Mouse (Mus musculus): ENCODE results near the gene 6330403K07Rik.

The 6330403K07Rik gene

DNA sequence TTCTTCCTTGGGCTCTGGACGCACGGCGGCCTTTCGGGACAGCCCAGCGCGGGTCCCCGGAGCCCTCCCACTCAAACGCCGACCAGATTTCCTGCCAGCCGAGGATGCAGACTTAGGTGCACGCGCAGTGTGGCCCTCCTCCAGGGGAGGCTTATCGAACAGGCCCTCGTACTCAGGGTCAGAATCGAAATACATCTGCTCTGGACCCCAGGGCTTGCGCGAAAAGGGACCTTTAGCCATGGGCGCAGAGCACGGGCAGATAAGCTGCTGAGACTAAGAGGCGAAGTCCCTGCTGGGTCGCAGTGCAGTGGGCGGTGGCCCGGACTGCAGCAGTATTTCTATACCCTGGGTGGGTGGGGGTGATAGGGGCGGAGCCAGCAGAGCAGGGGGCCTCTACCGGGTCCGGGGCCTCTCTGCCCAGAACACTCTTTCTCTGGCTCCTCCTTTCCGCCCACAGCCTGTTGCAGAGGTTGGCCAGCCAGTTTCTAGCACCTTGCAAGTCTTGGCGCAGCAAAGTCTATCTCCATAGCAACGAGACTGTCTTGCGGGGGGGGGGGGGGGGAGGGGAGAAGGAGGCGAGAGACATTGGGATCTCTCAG is at the start of gene 6330403K07Rik:
Gene 6330403K07Rik (minus strand): TSS at position 351 of the 599 bp plus-strand sequence.
- DNase-seq = peak in 1 of 2 experiments; percentile 4

DNA sequence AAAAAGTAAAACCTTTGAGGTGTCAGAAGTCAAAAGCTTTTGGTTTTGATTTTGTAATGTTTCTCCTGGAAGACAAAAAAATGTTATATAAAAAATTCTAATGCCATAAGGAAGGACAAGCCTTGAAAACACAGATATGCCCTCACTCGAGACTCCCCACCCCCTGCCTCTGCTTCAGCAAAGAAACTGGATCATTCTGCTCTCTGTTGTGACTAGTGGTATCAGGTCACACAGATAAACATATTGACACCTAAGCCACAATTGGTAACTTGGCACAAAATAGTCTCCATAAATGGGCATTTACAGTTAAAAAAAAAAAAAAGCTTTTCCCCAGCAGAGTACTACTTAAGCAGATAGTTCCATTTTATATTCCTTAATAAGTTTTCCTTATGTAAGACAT is 43.0 kb upstream of the 6330403K07Rik start:
- no peak for DNase-seq

DNA sequence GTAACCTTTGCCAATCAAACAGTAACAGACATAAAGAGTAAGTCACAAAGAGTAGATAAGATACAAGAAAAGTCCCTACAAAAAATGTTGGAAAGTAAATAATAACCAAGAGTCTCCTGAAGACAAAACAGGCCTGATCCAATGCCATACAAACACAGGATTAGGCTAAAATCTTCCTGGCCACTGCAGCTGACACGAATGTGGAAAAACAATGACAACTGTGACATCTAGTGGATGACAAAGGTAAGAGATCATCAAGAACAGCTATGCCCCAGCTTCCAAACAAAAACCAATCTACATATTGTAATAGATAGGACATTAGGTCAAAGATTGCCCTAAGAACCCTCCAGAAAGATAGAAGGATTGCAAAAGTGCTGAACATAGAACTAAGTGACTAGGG is 19.2 kb upstream of the 6330403K07Rik start:
- DNase-seq = peak; percentile 4 to 5

DNA sequence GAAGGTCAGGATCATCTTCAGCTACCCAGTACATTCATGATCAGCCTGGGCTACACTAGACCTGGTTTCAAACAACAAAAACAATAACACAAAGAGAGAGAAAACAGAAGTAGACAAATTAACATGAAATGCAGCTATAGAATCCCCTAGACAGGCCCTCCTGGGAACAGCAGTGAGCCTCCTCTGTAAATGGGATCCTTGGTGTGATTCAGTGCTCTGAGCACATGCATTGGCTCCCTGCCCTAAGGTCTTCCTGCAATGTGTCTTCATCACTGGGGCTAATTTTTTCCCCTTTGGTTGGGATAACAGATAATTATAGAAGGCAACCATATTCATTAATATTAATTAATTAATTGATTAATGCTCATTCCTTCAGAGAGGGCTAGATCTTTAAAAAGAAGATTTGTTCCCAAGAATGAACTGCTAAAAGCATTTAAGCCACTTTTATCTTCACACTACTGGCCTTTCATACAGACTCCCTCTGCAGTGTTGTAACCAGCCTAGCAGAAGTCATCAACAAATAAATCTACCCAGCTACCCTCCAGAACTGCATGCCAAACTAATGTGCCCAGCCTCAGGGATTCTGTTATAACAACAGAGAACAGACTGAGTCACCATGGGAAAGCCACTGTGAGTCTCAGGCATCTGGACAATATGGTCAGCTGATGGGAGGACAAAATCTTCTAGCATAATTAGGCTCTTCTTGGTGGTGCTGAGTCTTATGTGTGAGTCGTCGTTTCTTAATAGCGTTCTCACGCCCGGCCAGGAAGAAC is 6.4 kb upstream of the 6330403K07Rik start:
- no peak for DNase-seq

DNA sequence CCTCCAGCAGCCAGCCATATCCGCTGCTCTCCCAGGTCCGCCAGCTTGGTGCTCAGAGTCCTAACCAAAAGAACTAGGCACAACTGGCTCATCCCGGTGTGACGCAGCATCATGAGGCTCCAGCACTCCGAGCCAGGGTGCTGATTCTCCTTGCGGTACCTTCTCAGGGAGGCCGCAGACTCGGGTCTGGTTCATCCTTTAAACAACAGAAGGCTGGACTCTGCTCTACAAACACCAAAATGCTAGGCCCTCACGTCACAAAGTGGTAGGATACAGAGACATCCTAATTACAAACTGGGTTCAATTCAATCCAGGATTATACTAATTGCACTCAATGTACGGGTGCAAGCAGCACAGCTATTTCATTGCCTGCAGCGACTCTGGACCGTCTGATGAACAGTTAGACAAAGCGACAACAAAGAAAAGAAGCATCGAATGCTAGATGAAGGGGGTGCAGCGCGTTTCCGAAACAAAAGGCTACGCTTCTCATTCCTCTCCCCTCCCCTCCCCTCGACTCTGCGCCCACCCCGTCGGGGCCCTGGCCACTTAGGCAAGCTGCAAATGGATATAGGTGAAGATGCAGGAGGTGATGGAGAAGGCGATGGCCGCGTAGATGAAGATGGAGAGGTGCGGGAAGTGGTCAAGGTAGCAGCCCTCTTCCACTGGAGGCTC is 686 bp downstream of the 6330403K07Rik start:
- DNase-seq = no peak

DNA sequence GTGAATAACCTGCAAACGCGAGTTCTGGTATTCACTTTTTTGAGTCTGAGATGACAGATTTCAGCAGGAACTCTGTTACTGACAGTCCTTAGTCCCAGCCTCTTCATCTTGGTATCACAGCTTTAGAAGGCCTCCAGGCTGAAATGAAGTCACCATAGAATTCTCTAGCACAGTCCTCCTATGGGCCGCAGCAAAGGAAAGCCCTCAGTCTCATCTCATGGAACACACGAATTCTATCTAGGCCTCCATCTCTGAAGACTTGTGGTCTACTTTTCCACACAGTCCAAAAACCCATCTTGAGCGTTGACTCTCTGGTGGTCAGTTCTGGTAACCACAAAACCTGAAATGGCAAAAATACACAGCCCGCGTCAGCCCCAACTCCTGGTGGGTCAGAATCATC is 1.2 kb downstream of the 6330403K07Rik start:
- no peak for DNase-seq

DNA sequence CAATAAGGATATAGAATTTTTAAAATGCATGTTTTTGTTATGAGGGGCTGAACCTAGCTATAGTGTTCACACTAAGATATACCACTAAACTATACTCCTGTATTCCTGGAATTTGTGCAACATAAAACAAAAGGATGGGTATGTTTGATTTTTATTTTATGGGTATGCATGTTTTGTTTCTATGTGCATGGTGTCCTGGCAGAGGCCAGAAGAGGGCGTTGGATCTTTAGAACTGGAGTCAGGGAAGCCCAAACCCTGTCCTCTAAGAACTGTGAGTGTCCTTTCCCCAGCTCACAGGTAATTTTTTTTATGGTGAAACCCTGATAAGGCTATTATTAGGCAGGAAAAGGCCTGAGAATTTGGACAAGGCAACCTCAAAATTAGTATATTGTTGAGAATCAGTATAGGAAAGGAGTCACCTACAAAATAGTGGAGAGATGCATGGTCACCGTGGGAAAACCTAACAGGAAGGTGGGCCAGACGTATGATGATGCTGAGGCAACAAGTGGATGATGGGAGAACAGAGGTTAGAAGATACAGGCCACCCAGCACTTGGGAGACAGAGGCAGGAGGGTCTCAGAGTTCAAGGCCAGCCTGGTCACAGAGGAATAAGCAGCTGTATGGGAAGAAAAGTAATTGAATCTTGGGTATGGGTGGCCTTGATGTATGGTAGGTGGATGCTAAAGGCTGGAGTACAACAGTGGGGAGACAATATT is 3.8 kb downstream of the 6330403K07Rik start:
- no peak for DNase-seq

DNA sequence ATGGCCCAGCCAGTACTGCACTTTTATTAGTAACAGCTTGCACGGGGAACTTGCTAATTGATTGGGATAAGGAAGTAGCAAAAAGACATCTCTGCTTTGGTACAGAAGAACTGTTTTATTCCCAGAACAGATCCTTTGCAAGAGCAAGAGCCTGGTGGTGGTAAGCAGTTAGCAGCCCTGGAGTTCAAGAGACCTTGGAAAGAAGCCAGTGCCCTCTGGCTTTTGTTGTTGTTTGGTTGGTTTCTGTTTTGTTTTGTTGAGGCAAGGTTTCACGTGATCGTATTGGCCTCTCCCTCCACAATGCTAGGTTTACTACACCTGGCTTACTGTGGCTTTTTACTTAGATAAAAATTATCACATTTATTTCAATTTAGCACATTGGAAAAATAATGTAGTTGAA is 5.0 kb downstream of the 6330403K07Rik start:
- no peak for DNase-seq

DNA sequence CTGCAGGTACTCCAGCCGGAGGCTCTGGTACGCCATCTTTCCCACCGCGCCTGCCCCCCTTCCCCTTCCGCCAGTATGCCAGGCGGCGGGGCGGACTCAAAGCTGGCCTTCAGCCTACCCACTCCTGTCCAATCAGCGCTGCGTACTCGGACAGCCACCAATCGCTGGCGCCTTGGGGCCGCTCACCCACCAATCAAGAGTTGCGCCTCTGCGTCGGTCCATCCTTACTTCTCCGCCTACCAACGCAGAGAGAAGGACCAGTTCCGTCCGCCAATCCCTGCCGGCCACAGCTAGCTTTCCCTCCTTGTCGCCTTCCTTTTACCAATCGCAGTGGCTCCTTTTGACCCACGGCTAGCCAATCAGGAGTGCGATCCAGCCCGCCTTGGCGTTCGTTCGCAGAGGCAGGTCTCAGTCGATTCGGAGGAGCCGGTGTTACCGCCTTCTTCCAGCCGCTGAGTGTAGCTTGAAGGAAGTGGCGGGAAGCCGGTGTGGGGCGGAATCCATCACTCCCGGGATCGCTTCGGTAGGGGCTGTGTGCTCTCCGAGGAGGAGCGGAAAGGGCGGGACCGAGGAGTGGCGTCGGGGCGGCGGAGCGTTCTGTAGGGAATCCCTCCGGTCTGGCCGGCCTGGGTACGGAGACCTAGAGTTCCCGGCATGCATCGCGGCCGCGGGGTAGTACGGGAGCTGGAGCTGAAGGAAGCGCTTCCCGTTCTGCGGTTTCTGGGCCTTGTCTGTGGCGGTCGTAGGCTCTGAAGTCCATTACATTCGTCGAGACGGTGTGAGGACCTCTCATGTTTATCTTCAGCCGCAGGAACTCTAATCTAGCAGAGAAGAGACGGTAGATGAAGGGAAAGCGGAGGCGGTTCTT is 13.9 kb downstream of the 6330403K07Rik start, which contains the start of the genes Mis12 and Derl2:
Gene Mis12 (plus strand): TSS at position 411 of the 868 bp plus-strand sequence.
Gene Derl2 (minus strand): TSS at position 641 of the 868 bp plus-strand sequence.
- peak; percentile 98 to 99 for DNase-seq

DNA sequence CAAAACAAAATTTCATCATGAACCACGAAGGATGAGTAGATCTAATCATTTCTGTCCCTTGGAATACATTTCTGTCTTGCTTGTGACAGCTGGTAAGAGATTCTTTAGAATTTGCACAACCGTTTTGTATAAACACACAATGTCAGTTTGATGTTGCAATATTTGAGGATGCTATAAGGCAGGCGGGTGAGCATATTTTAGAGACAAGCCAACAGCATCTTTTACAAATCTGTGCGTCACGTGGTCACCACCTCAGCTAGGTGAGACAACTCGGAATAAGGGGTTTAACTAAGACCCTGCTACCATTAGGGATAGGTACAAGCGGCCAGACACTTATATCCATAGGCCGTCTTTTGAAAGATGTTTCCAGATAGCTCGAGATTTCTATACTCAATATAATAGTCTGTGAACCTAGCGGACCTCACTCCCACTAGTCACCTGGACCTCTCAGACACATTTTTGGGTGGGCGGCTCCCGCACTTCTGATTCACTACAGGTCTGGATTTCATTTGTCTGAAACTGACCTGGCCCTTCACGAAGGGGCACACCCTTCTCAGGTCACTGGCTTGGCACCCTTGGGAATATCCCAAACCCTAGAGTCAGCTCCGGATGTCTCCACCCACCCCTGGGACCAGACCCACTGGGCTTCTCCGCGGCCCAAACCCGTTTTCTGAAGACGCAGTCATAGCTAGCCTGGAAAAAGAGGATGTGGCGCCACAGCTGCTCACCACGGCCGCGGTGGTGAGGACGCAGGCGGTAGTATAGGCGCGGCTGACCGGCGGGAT is 14.7 kb downstream of the 6330403K07Rik start:
- no peak for DNase-seq

DNA sequence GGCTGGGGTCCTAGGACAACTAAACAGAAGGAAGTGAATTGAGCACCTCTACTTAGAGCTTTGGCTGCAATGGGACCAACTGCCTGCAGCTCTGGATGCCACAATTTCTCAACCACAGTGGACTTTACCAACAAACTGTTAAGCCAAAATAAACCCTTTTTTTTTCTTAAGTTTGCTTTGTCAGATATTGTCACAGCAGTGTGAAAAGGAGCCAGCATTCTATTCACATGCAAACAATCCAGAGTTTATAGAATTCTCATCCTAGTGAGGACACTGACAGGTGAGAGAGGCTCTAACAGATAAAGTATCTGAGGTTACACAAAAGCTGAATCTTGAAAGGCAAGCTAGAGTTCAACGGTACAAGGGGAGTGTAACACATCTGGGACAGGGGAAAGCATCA is 16.3 kb downstream of the 6330403K07Rik start:
- no peak for DNase-seq

DNA sequence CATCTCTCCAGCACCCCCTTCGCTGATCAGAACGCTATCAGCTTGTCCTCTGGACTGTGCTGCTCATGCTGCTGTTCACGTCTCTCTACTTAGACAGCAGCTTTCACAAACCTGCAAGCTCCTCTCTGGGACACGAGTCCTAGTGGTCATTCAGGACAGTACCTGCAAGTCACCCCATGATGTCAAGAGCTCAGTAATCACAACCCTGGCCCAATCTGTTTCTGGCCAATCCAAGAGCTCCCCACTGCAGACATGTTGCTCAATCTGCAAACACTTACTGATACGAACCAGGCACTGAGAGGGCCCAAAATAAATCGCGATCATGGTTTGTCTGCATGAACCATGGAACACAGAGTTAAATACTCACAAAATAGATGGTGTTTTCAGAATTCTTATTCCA is 20.6 kb downstream of the 6330403K07Rik start:
- no peak for DNase-seq

DNA sequence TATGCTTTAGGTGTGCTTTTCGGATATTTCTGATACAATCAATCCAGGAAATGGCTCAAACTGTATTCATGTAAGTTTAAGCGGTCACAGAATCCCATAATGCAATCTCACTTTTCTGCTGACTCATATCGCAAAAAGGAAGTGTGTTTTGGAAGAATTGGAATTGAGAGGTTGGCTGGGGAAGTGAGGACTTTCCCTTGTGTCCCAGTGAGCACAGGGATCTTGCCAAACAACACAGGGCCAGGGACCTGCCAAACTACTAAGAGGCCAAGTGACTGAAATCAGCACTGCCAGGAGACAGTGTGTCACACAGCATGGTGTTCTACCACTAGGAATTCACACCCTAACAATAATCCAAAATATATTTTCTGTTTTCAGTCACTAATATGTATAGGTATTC is 25.0 kb downstream of the 6330403K07Rik start:
- DNase-seq = peak in 1 of 2 experiments; percentile 7

DNA sequence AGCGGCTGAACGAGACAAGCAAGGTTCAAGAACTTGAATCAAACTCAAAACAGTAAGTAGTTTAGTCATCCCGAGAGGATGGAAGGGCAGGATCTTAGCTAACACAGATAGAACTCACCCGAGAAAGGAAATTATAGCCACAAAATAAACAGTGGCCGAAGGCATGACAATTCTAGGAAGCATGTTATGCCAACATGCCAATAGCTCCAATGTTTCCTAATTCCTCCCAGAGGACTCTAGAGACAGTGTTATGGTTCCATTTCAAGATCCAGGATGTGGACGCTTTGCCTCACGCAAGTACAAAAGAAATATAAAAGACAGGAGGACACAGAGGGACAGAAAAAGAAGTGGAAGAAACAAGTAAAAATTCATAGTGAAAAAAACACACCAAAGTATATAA is 25.5 kb downstream of the 6330403K07Rik start:
- no peak for DNase-seq

DNA sequence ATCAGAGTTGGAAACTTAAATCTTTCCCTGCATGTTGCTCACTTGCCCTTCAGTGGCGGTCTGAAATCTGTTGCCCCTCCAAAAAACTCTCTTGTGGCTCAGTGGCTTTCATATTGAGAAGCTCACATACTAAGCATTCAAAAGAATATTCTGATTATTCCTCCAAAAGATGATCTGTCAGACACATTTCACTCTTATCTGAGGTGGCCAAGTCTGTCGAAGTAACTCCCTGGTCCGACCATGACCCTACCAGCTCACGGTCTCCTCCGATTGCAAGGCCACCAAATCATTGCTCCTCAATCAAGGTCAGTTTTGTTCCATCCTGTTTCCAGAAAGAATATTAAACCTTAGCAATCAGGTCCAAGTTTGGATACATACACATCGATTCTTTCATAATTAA is 26.3 kb downstream of the 6330403K07Rik start:
- no peak for DNase-seq

DNA sequence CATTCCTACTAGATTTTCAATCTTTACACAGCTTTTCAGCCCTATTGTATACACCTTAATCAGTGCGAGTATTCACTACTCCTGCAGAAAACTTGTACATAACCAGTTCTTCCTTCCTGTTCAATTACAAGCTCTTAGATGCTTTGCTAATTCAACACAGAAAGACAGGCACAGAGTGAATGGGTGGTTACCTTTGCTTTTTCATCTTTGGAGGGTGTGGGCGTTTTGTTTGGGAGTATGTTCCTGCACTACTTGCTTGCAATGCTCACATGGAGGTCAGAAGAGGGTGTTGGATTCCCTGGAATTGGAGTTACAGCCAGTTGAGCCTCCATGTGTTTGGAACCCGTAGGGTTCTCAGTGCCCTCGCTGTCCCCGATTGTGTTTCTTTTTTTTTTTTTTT is 28.3 kb downstream of the 6330403K07Rik start:
- DNase-seq = no peak

DNA sequence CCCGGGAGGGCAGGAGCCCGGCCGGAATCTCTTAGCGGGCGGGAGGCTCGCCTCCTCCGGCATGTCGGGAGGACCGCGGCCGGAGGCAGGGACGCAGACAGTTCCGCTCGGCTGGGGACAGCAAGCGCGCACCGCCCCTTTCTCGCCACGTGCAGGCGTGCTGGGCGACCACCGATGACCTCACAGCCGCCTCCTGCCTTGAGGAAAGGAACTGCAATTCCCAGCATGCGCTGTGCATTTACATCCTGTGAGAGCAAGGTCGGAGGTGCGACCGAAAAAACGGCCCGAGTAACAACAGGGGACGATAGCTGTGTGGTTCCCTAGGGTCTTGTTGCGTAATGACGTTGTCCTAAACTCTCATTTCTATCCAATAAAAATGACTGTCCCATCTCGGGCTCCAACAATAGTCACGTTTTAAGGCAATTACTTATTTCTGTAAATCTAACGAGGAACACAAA is 29.0 kb downstream of the 6330403K07Rik start, which contains the start of gene Dhx33:
Gene Dhx33 (minus strand): TSS at position 122 of the 458 bp plus-strand sequence.
- DNase-seq = peak; percentile 97 to 99

DNA sequence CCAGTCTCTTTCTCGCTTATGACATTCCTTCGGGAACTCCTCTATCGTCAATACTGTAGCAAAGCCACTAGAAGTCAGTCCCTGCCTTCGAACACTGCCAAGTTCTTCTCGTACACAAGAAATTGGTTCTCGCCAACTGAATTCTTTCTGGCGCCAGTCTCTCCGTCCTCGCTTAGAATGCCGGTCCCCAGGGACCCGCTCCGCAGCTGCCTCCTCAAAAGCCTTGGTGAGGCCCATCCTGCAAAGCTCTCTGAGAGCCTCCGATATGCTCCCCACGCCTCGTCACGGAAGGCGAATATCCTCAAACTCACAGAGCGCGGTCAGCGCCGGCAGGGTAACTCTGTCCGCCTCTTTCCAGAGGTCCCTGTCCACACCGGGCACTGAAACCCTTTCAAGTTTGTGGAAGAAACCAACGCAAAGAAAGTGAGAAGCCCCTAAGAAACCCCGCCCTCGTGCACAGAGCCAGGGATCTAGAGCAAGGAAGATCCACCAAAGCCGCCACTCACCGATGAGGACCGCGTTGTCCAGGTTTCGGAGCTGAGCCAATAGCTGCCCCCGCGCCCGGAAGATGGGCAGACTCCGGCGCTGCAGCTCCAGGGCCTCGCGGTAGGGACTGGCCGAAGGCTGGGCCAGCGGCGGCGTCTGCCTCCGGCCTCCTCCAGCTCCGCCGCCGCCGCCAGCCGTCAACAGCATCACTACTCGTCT is 29.6 kb downstream of the 6330403K07Rik start:
- peak; percentile 49 to 70 for DNase-seq

DNA sequence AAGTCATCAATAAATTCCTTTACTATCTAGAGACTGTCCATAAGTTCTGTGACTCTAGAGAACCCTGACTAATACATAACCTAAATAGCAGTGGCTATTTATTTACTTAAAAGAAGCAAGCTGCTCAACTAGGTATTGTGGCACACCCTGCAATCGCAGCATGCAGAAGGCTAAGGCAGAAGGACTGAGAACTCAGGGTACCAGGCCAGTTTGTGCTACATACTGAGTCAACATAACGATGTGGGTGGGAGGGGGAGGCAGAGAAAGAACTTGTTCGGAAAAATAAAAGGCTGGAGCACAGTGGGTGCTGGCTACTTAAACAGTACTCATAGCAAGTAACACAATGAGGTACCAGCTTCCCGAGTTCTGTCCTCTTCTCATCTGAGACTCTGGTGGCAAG is 32.1 kb downstream of the 6330403K07Rik start:
- DNase-seq = no peak

DNA sequence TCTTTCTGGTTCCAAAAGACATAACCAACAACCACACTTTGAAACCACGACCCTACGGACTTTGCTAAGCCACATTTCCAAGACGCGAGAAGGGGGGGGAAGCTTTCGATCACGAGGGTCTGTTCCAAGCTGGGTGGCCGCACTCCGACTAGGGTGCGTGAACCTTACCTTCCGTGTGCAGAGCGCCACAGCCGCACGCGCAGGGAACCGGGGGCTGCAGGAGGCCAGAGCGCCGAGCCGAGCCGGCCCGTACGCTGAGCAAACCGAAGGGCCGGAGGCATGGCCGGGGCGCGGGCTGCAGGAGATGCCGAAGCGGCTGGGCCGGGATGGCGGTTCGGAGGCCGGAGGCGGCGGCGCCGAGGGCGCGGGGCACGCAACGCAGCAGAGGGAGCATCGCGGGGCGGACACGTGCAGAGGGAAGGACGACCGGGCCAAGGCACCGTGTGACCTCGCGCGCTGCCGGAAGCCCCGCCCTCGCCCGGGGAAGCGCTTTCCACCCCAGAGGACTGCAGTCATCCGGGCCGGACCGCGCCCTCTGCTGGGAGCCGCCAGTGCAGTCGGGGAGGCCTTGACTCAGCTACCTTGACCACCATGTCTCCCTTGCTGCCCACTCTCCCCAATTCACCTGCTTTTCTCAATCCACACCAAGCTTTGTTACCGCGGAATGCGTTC is 50.6 kb downstream of the 6330403K07Rik start, which contains the start of gene C1qbp:
Gene C1qbp (minus strand): TSS at position 470 of the 672 bp plus-strand sequence.
- DNase-seq = peak; percentile 95 to 98
